Mouse (Mus musculus): ENCODE measurements around the gene A430005L14Rik. TPM values are rescaled to one million over a fixed set of nuclear protein-coding genes. Genes with fewer than 3 reads are reported as not detected.

A430005L14Rik gene
- 95.0 and 99.9 TPM in 2 replicates for polyA plus RNA-seq (2012)

GRCm38 (mm10) chr4:153956569-153957405, at the start of gene A430005L14Rik:
Gene A430005L14Rik, plus strand, starts transcription at chr4:153957237.

GRCm38 (mm10) chr4:153974431-153975291, 17.6 kb downstream of the A430005L14Rik start, which contains the start of the genes Dffb and Cep104:
Gene Dffb, minus strand, starts transcription at chr4:153975126.
Gene Cep104, plus strand, starts transcription at chr4:153975194.

Other genes with a start within 250 kb of the A430005L14Rik start
- gene Dffb, start 17.9 kb downstream of the A430005L14Rik start, polyA plus RNA-seq (2012), result 10.1 and 13.8 TPM in 2 replicates
- 6.6 and 7.6 TPM in 2 replicates for gene Cep104, start 18.0 kb downstream of the A430005L14Rik start, polyA plus RNA-seq (2012)
- gene Lrrc47, start 54.5 kb downstream of the A430005L14Rik start, polyA plus RNA-seq (2012), result 171 and 221 TPM in 2 replicates
- gene Smim1, start 69.0 kb downstream of the A430005L14Rik start, polyA plus RNA-seq (2012), result 11.9 and 13.7 TPM in 2 replicates
- gene Ccdc27, start 85.4 kb downstream of the A430005L14Rik start, polyA plus RNA-seq (2012), result not detected in 2 replicates
- not detected in 2 replicates for gene Trp73, start 183.0 kb downstream of the A430005L14Rik start, polyA plus RNA-seq (2012)
- 10.4 and 10.8 TPM in 2 replicates for gene Wrap73, start 185.1 kb downstream of the A430005L14Rik start, polyA plus RNA-seq (2012)
- 99.4 and 111 TPM in 2 replicates for gene Tprgl, start 203.4 kb downstream of the A430005L14Rik start, polyA plus RNA-seq (2012)
- gene Megf6, start 213.5 kb downstream of the A430005L14Rik start, polyA plus RNA-seq (2012), result 0.11 and 0.30 TPM in 2 replicates

Data from megakaryocyte-erythroid progenitor cell, adult 5 weeks (primary cell).